Mouse (Mus musculus): ENCODE results near the gene Pin1. TPM values are rescaled to one million over a fixed set of nuclear protein-coding genes. Genes with fewer than 3 reads are reported as not detected.
A peak's percentile ranks its signal among the peaks of the same experiment; 100 is the strongest.

The Pin1 gene
- total RNA-seq, 1 experiment, result 66.6 TPM

GRCm38 (mm10) chr9:20665925-20666324 lies 14.0 kb downstream of the Pin1 start:
- no peak overlapping the region for H3K27ac ChIP-seq (ENCODE audit: insufficient read depth, low read depth, low read length, poor library complexity, severe bottlenecking)
- peaks cover 33% of the 10 kb centered on the region for H3K36me3 ChIP-seq (ENCODE audit: control insufficient read depth, insufficient read depth, low read length, poor library complexity, severe bottlenecking)
- peaks cover 0 to 14% of the 10 kb centered on the region in 2 experiments; a peak in 2 of 4 replicates for H3K4me1 ChIP-seq (ENCODE audit: control insufficient read depth in 2 of 2, insufficient read depth in 2 of 2, low read length in 2 of 2, poor library complexity in 1 of 2)
- DNase-seq (ENCODE audit: low read depth, low spot score), result no peak
- no peak overlapping the region for H3K4me3 ChIP-seq (ENCODE audit: insufficient read depth in 1 of 2, low read depth in 1 of 2, low read length in 2 of 2, poor library complexity in 1 of 2, severe bottlenecking in 1 of 2)
- TF ChIP-seq ZNF384 (IDR thresholded peaks at IDR 0.05; ENCODE audit: low read depth, low read length) (no peak), MAFK (IDR thresholded peaks at IDR 0.05; ENCODE audit: insufficient read depth, low read depth, low read length) (no peak), CHD2 (IDR thresholded peaks at IDR 0.05; ENCODE audit: low read depth, low read length) (no peak), HCFC1 (IDR thresholded peaks at IDR 0.05; ENCODE audit: borderline replicate concordance, insufficient read depth, low read length) (no peak), ZC3H11A (IDR thresholded peaks at IDR 0.05; ENCODE audit: borderline replicate concordance, low read depth, low read length) (no peak)
- no peak overlapping the region for H3K9ac ChIP-seq (ENCODE audit: insufficient read depth, low read depth, low read length, poor library complexity, severe bottlenecking)
- in situ Hi-C loops (cut with MboI; ENCODE audit: low sequenced_read_pairs in 2 of 2, unreplicated experiment in 2 of 2), result no loop called here
- no peaks in the 10 kb centered on the region for H3K9me3 ChIP-seq (ENCODE audit: control insufficient read depth, insufficient read depth, low read depth, low read length)

- TF ChIP-seq ZC3H11A (IDR thresholded peaks at IDR 0.05; ENCODE audit: borderline replicate concordance, low read depth, low read length), result no peak
- no peak for TF ChIP-seq CHD2 (IDR thresholded peaks at IDR 0.05; ENCODE audit: low read depth, low read length)
- TF ChIP-seq HCFC1 (IDR thresholded peaks at IDR 0.05; ENCODE audit: borderline replicate concordance, insufficient read depth, low read length), result no peak
- no peak for TF ChIP-seq ZNF384 (IDR thresholded peaks at IDR 0.05; ENCODE audit: low read depth, low read length)
- no peak for TF ChIP-seq MAFK (IDR thresholded peaks at IDR 0.05; ENCODE audit: insufficient read depth, low read depth, low read length)
- in situ Hi-C loops (cut with MboI; ENCODE audit: low sequenced_read_pairs in 2 of 2, unreplicated experiment in 2 of 2), result no loop called here
- no peak overlapping the region for H3K9ac ChIP-seq (ENCODE audit: insufficient read depth, low read depth, low read length, poor library complexity, severe bottlenecking)
- peaks cover 0 to 12% of the 10 kb centered on the region in 2 experiments; a peak in 2 of 4 replicates for H3K4me1 ChIP-seq (ENCODE audit: control insufficient read depth in 2 of 2, insufficient read depth in 2 of 2, low read length in 2 of 2, poor library complexity in 1 of 2)
- DNase-seq (ENCODE audit: low read depth, low spot score), result no peak
- peaks cover 29% of the 10 kb centered on the region for H3K36me3 ChIP-seq (ENCODE audit: control insufficient read depth, insufficient read depth, low read length, poor library complexity, severe bottlenecking)
- H3K27ac ChIP-seq (ENCODE audit: insufficient read depth, low read depth, low read length, poor library complexity, severe bottlenecking), result no peak overlapping the region
- no peak overlapping the region for H3K4me3 ChIP-seq (ENCODE audit: insufficient read depth in 1 of 2, low read depth in 1 of 2, low read length in 2 of 2, poor library complexity in 1 of 2, severe bottlenecking in 1 of 2)
- no peaks in the 10 kb centered on the region for H3K9me3 ChIP-seq (ENCODE audit: control insufficient read depth, insufficient read depth, low read depth, low read length)
Measured at GRCm38 (mm10) chr9:20666510-20667034, 14.7 kb downstream of the Pin1 start.

- Histone ChIP-seq H3K9me3 (ENCODE audit: control insufficient read depth, insufficient read depth, low read depth, low read length) (no peaks in the 10 kb centered on the region), H3K9ac (ENCODE audit: insufficient read depth, low read depth, low read length, poor library complexity, severe bottlenecking) (no peak overlapping the region), H3K4me3 (ENCODE audit: insufficient read depth in 1 of 2, low read depth in 1 of 2, low read length in 2 of 2, poor library complexity in 1 of 2, severe bottlenecking in 1 of 2) (no peak overlapping the region), H3K36me3 (ENCODE audit: control insufficient read depth, insufficient read depth, low read length, poor library complexity, severe bottlenecking) (peaks cover 15% of the 10 kb centered on the region), H3K4me1 (ENCODE audit: control insufficient read depth in 2 of 2, insufficient read depth in 2 of 2, low read length in 2 of 2, poor library complexity in 1 of 2) (peaks cover 0 to 11% of the 10 kb centered on the region in 2 experiments; a peak in 1 of 4 replicates), H3K27ac (ENCODE audit: insufficient read depth, low read depth, low read length, poor library complexity, severe bottlenecking) (no peak overlapping the region)
- no peak for DNase-seq (ENCODE audit: low read depth, low spot score)
- no peak for TF ChIP-seq HCFC1 (IDR thresholded peaks at IDR 0.05; ENCODE audit: borderline replicate concordance, insufficient read depth, low read length)
- TF ChIP-seq ZNF384 (IDR thresholded peaks at IDR 0.05; ENCODE audit: low read depth, low read length), result no peak
- no peak for TF ChIP-seq MAFK (IDR thresholded peaks at IDR 0.05; ENCODE audit: insufficient read depth, low read depth, low read length)
- no peak for TF ChIP-seq ZC3H11A (IDR thresholded peaks at IDR 0.05; ENCODE audit: borderline replicate concordance, low read depth, low read length)
- TF ChIP-seq CHD2 (IDR thresholded peaks at IDR 0.05; ENCODE audit: low read depth, low read length), result no peak
- in situ Hi-C loops (cut with MboI; ENCODE audit: low sequenced_read_pairs in 2 of 2, unreplicated experiment in 2 of 2), result no loop called here
Measured at GRCm38 (mm10) chr9:20668065-20668464, 16.2 kb downstream of the Pin1 start.

GRCm38 (mm10) chr9:20672047-20672446 lies 20.2 kb downstream of the Pin1 start:
- Histone ChIP-seq H3K27ac (ENCODE audit: insufficient read depth, low read depth, low read length, poor library complexity, severe bottlenecking) (no peak overlapping the region), H3K4me1 (ENCODE audit: control insufficient read depth in 2 of 2, insufficient read depth in 2 of 2, low read length in 2 of 2, poor library complexity in 1 of 2) (peaks cover 0 to 2% of the 10 kb centered on the region in 2 experiments; a peak in 1 of 4 replicates), H3K4me3 (ENCODE audit: insufficient read depth in 1 of 2, low read depth in 1 of 2, low read length in 2 of 2, poor library complexity in 1 of 2, severe bottlenecking in 1 of 2) (peak overlapping the region in 1 of 2 experiments; percentile 23; a peak in 2 of 4 replicates), H3K9ac (ENCODE audit: insufficient read depth, low read depth, low read length, poor library complexity, severe bottlenecking) (no peak overlapping the region; the same call in 1 of the 2 replicates), H3K9me3 (ENCODE audit: control insufficient read depth, insufficient read depth, low read depth, low read length) (no peaks in the 10 kb centered on the region), H3K36me3 (ENCODE audit: control insufficient read depth, insufficient read depth, low read length, poor library complexity, severe bottlenecking) (no peaks in the 10 kb centered on the region)
- no peak for DNase-seq (ENCODE audit: low read depth, low spot score)
- no peak for TF ChIP-seq HCFC1 (IDR thresholded peaks at IDR 0.05; ENCODE audit: borderline replicate concordance, insufficient read depth, low read length)
- TF ChIP-seq MAFK (IDR thresholded peaks at IDR 0.05; ENCODE audit: insufficient read depth, low read depth, low read length), result no peak
- no peak for TF ChIP-seq ZNF384 (IDR thresholded peaks at IDR 0.05; ENCODE audit: low read depth, low read length)
- TF ChIP-seq ZC3H11A (IDR thresholded peaks at IDR 0.05; ENCODE audit: borderline replicate concordance, low read depth, low read length), result no peak
- no peak for TF ChIP-seq CHD2 (IDR thresholded peaks at IDR 0.05; ENCODE audit: low read depth, low read length)
- in situ Hi-C loops (cut with MboI; ENCODE audit: low sequenced_read_pairs in 2 of 2, unreplicated experiment in 2 of 2), result no loop called here

Measured in ES-E14 (cell line).